Mouse (Mus musculus) embryonic facial prominence, embryonic 11.5 days (tissue): ENCODE results near the gene Creld2. TPM values are rescaled to one million over a fixed set of nuclear protein-coding genes. Genes with fewer than 3 reads are reported as not detected.

Experiments used
- ATAC-seq: fragments of 200-750 bp; cut with Nextera tagmentation; replicated peaks from 2 replicates; pipeline ENCODE4 v1.8.0; 2017; ENCODE audit warnings: low read depth; ENCODE audit not compliant: insufficient number of reproducible peaks, low FRiP score, low TSS enrichment
- DNase-seq: peaks from one replicate; pipeline ENCODE4 v3.0.0-alpha.2; 2015; ENCODE audit warnings: low spot score
- H3K27ac ChIP-seq: fragments of 300-500 bp; sonication (generic); replicated peaks from 2 replicates; pipeline ENCODE4 v1.5.1; 2014; ENCODE audit warnings: mild to moderate bottlenecking, low read depth, low read length, control low read depth
- H3K27me3 ChIP-seq: fragments of 300-500 bp; sonication (generic); 2 replicates; pipeline ENCODE4 v1.6.1; 2014; ENCODE audit warnings: mild to moderate bottlenecking, low read length, moderate library complexity, mixed read lengths; ENCODE audit not compliant: control insufficient read depth, insufficient read depth
- H3K36me3 ChIP-seq: fragments of 300-500 bp; sonication (generic); replicated peaks from 2 replicates; pipeline ENCODE4 v1.6.1; 2014; ENCODE audit warnings: low read depth, mild to moderate bottlenecking, low read length, moderate library complexity, mixed read lengths; ENCODE audit not compliant: control insufficient read depth, insufficient read depth
- H3K4me1 ChIP-seq: fragments of 300-500 bp; sonication (generic); 2 replicates; pipeline ENCODE4 v1.6.1; 2014; ENCODE audit warnings: low read length, mixed read lengths; ENCODE audit not compliant: control insufficient read depth, insufficient read depth
- H3K4me2 ChIP-seq: fragments of 300-500 bp; sonication (generic); 2 replicates; pipeline ENCODE4 v1.6.1; 2014; ENCODE audit warnings: low read depth, mild to moderate bottlenecking, control low read depth, low read length, moderate library complexity
- H3K4me3 ChIP-seq: fragments of 300-500 bp; sonication (generic); 2 replicates; pipeline ENCODE4 v1.5.1; 2014; ENCODE audit warnings: low read depth, low read length, control low read depth
- H3K9ac ChIP-seq: fragments of 300-500 bp; sonication (generic); replicated peaks from 2 replicates; pipeline ENCODE4 v1.6.1; 2014; ENCODE audit warnings: mild to moderate bottlenecking, control low read depth, low read length
- H3K9me3 ChIP-seq: fragments of 300-500 bp; sonication (generic); replicated peaks from 2 replicates; pipeline ENCODE4 v1.6.1; 2016; ENCODE audit warnings: mild to moderate bottlenecking, low read length, inconsistent platforms, mixed read lengths; ENCODE audit not compliant: control insufficient read depth
- WGBS: fragments of 180-500 bp; shearing (Covaris S2); extraction: QIAGEN DNeasy Blood & Tissue Kit; methylation state at CpG from one replicate; pipeline ENCODE4 v1.1.7; 2014; 5-methylcytosine and 5-hydroxymethylcytosine counted together
- polyA plus RNA-seq: library from polyadenylated mRNA; unstranded; fragments of >200 nt; fragmentation: Nextera tagmentation; extraction: Ambion mirVana; gene quantifications from 2 replicates; pipeline ENCODE4 v1.2.1, GENCODE M21; 2014

The Creld2 gene
- polyA plus RNA-seq, 1 experiment from 2014 or later = 76.6 TPM

DNA sequence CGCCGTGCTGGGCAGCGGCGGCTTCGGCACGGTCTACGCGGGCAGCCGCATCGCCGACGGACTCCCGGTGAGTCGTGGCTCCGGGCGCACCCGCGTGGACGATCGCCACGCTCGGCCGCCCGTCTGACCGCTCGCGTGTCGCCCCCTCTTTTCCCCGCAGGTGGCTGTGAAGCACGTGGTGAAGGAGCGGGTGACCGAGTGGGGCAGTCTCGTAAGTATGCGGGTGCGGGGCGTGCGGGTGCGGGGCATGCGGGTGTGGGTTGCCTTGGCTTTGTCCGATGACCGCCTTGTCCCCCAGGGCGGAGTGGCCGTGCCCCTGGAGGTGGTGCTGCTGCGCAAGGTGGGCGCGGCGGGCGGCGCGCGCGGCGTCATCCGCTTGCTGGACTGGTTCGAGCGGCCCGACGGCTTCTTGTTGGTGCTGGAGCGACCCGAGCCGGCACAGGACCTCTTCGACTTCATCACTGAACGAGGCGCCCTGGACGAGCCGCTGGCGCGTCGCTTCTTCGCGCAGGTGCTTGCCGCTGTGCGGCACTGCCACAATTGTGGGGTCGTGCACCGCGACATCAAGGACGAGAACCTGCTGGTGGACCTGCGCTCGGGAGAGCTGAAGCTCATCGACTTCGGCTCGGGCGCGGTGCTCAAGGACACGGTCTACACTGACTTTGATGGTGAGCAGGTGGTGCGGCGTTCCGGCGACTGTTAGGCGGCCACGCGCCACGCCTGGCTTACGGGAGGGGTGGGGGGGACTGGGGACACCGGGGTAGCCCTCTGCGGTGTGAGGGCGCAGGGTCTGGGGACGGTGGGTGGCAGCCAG, 43.6 kb downstream of the Creld2 start:
- under 1% methylated on average over 96 of the region's 98 CpGs for WGBS
- ATAC-seq = peak; percentile 4; the same call in 1 of the 2 replicates
- H3K4me1 ChIP-seq = peaks cover 12% of the 10 kb centered on the region

DNA sequence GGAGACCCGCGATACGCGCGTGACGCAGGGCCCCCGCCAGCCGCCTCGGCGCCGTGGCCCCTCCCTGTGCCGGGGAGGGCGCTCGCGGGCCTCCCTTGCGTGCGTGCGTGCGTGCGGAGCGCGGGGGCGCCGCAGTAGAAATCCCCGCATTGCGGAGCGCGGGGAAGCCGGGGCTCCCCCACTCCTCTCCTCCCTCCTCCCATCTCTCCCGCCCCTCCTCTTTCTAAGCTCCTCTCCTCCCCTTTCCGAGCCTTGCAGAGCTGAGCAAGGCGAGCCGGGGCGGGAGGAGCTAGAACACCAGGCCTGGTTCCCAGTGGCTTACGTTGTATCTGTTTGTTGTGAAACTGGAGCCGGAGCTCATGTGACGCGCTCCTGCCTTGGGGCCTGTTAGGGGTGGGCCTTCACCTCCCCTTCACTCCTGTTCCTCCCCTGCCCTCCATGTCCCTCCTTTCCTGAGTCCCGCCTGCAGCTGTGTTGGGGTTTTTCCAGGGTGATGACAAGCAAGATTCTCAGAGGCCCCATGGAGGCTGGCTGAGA, 44.3 kb downstream of the Creld2 start:
- peak overlapping the region; percentile 97 for H3K4me2 ChIP-seq
- peak overlapping the region; percentile 87 for H3K9ac ChIP-seq
- no peaks in the 10 kb centered on the region for H3K27me3 ChIP-seq
- no peaks in the 10 kb centered on the region for H3K9me3 ChIP-seq
- peak overlapping the region; percentile 91 for H3K4me3 ChIP-seq
- peak overlapping the region; percentile 56 for H3K27ac ChIP-seq
- DNase-seq (peak; percentile 95), ATAC-seq (peak; percentile 82)
- peaks cover 3% of the 10 kb centered on the region for H3K36me3 ChIP-seq
- under 1% methylated on average over 26 of the region's 39 CpGs for WGBS
- peaks cover 12% of the 10 kb centered on the region for H3K4me1 ChIP-seq

More for the DNA sequence above, 43.6 kb downstream of the Creld2 start:
- Histone ChIP-seq H3K9me3 (no peaks in the 10 kb centered on the region), H3K4me2 (peak overlapping the region; percentile 97), H3K36me3 (peaks cover 3% of the 10 kb centered on the region), H3K4me3 (peak overlapping the region; percentile 91), H3K9ac (peak overlapping the region; percentile 87), H3K27ac (peak overlapping the region; percentile 91), H3K27me3 (no peaks in the 10 kb centered on the region)
- peak; percentile 49 for DNase-seq

DNA sequence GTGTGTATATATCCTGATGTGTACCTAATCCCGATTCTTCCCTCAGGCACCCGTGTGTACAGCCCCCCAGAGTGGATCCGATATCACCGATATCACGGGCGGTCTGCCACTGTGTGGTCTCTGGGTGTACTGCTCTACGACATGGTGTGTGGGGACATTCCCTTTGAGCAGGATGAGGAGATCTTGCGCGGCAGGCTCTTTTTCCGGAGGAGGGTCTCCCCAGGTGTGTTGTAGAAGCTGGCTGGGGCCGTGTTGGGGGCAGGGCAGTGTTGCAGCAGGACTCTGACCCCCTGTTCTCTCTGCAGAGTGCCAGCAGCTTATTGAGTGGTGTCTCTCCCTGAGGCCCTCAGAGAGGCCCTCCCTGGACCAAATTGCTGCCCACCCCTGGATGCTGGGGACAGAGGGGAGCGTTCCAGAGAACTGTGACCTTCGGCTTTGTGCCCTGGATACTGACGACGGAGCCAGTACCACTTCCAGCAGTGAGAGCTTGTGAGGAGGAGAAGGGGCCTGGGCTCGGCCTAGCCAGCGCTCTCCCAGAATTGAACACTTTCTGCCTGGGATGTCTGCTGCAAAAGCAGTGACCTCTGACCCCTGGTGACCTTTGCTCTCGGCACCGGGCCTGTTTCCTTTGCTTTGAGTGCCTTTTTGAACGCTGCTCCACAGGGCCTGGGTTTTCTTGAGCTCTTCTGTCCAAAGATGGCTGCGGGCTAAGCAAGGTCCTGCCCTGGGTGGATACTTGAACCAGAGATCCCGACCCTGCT, 45.0 kb downstream of the Creld2 start:
- Histone ChIP-seq H3K4me1 (peaks cover 12% of the 10 kb centered on the region), H3K4me3 (peak overlapping the region; percentile 91), H3K4me2 (peak overlapping the region; percentile 97), H3K9me3 (no peaks in the 10 kb centered on the region), H3K27me3 (no peaks in the 10 kb centered on the region), H3K27ac (peak overlapping the region; percentile 52; the same call in 1 of the 2 replicates), H3K9ac (peak overlapping the region; percentile 26; the same call in 1 of the 2 replicates), H3K36me3 (peaks cover 3% of the 10 kb centered on the region)
- no peak for DNase-seq
- ATAC-seq = peak; percentile 37
- WGBS = 19% methylated on average over 22 of the region's 22 CpGs

DNA sequence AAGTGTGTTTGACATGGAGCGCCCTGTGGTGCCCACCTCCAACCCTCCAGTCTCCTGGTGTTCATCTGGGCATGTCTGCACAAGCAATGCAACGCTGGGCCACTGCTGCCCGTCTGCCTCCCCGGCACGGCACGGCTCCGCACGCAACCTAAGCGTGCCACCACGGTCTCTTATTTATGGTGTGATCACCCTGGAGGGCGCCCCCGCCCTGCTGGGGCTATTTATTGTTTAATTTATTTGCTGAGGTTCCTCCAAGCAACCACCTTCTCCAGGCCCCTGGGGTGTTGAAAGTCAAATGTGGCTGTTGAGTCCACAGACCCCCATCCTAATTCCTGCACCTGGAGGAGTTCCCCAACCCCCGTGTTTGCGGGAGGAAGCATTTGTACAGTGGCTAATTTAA, 45.6 kb downstream of the Creld2 start:
- Histone ChIP-seq H3K4me1 (peaks cover 12% of the 10 kb centered on the region), H3K36me3 (peaks cover 3% of the 10 kb centered on the region), H3K4me2 (peak overlapping the region; percentile 97; the same call in 1 of the 2 replicates), H3K27ac (no peak overlapping the region), H3K9me3 (no peaks in the 10 kb centered on the region), H3K9ac (no peak overlapping the region), H3K27me3 (no peaks in the 10 kb centered on the region), H3K4me3 (peak overlapping the region; percentile 3; the same call in 1 of the 2 replicates)
- ATAC-seq (no peak), DNase-seq (no peak)
- 74% methylated on average over 14 of the region's 14 CpGs for WGBS

DNA sequence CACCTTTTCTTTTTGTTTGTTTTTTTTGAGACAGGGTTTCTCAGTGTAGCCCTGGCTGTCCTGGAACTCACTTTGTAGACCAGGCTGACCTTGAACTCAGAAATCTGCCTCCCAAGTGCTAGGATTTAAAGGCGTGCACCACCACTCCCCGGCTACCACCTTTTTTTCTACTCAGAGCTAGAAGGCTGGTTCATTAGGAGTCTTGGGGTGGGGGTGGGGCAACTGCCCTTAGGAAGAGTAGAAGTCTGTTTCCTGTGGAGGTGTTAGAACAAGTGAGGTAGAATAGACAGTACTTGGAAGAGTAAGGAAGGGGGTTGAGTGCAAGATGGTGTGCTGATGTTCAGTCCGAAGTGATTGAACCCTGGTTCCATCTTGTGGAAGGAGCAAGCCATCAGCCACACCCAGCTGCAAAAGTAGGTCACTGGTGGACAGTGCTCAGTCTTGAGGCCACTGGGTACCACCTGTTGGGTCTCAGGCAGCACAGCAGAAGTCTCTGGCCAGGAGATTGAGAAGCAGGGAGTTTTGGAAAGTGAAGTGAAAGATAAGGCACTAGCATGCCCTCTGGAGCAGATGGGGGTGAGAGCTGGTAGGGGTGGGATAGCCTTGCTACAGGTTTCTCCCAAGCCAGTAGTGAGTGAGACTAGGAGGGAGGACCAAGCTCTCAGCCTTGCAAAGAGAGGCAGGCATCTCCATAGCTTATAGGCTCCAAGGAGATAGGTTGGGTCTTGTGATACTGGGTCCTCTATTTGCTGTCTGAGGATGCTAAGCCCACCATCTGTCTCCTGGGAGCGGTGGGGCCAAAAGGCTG, 46.6 kb downstream of the Creld2 start:
- no peaks in the 10 kb centered on the region for H3K27me3 ChIP-seq
- 67% methylated on average over 4 of the region's 4 CpGs for WGBS
- H3K4me3 ChIP-seq = no peak overlapping the region
- H3K9me3 ChIP-seq = no peaks in the 10 kb centered on the region
- H3K36me3 ChIP-seq = peaks cover 3% of the 10 kb centered on the region
- ATAC-seq = no peak
- no peak overlapping the region for H3K4me2 ChIP-seq
- no peak overlapping the region for H3K9ac ChIP-seq
- H3K4me1 ChIP-seq = peaks cover 12% of the 10 kb centered on the region
- no peak for DNase-seq
- no peak overlapping the region for H3K27ac ChIP-seq

DNA sequence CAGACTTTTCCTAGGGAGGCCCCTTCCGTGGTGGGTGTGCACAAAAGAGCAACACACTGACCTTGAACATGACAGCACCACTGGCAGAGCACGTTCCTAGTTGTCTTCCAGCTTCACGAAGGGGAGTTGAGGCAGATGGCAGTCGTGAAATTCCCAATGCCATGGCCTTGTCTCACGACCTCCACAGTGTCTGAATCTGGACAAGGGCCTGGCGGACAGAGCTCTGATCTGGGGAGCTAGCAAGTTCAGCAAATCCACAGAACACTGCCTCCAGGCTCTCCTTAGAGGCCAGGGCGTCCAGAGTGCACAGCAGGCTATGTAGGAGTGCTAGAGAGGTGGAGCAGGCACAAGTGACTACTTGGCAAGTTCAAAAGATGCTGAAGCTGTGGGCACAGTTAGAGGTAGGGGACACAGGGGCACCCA, 47.5 kb downstream of the Creld2 start:
- H3K36me3 ChIP-seq = peaks cover 3% of the 10 kb centered on the region
- no peaks in the 10 kb centered on the region for H3K27me3 ChIP-seq
- no peak overlapping the region; the same call in 1 of the 2 replicates for H3K27ac ChIP-seq
- H3K9me3 ChIP-seq = no peaks in the 10 kb centered on the region
- no peak overlapping the region for H3K9ac ChIP-seq
- no peak overlapping the region; the same call in 1 of the 2 replicates for H3K4me2 ChIP-seq
- no peak for DNase-seq
- peaks cover 12% of the 10 kb centered on the region for H3K4me1 ChIP-seq
- no peak for ATAC-seq
- 42% methylated on average over 7 of the region's 7 CpGs for WGBS
- no peak overlapping the region for H3K4me3 ChIP-seq

DNA sequence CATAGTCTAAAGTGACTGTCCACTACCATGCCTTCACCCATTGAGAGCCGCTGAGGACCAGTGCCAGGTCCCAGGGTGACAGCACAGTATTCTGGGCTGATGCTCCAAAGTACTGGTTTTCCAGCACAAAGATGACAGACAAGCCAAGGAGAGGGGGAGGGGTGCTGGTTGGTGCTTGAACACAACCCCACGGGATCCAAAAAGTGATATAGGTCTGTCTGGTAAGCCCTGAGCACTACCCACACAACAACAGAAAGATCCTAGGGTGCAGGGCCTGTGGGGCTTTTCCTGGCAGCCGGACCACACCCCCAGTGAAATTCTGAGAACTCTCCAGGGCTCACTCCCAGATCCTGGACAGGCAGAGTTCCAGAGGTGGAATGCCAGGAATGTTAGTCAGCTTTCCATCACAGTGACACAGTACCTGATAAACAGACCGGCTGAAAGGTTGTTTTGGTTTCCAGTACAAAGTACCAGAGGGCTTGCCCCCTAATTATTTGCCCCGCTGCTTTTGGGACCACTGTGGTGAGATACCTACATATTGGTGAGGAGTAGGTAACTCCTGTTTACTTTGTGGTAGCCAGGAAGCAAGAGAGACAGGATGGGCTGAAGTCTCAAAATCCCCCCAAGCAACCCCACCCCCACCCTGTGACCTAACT, 48.0 kb downstream of the Creld2 start:
- H3K4me2 ChIP-seq = no peak overlapping the region; the same call in 1 of the 2 replicates
- H3K4me1 ChIP-seq = peaks cover 12% of the 10 kb centered on the region
- DNase-seq = peak; percentile 53

More for the DNA sequence above, 48.0 kb downstream of the Creld2 start:
- H3K36me3 ChIP-seq = peaks cover 3% of the 10 kb centered on the region
- H3K4me3 ChIP-seq = no peak overlapping the region
- no peak for ATAC-seq
- 11% methylated on average over 5 of the region's 5 CpGs for WGBS
- no peaks in the 10 kb centered on the region for H3K9me3 ChIP-seq
- H3K27me3 ChIP-seq = no peaks in the 10 kb centered on the region
- no peak overlapping the region; the same call in 1 of the 2 replicates for H3K27ac ChIP-seq
- H3K9ac ChIP-seq = no peak overlapping the region
